Mouse (Mus musculus) CH12.LX (cell line): ENCODE results near the gene Pde1c.

Source experiments
- CHD1 ChIP-seq: IDR thresholded peaks from 2 replicates; pipeline ENCODE4 v1.6.1; 2012; ENCODE audit warnings: low read depth, low read length, improper control_type of control experiment, inconsistent platforms
- CTCF ChIP-seq, 2 experiments: IDR thresholded peaks in 1 of 2; conservative IDR thresholded peaks in 1 of 2; 2 replicates each; pipeline ENCODE4 v1.5.1; 2011 to 2012; ENCODE audit warnings: low read depth in 2 of 2, low read length in 2 of 2, improper control_type of control experiment in 1 of 2, inconsistent platforms in 1 of 2, mild to moderate bottlenecking in 1 of 2, moderate library complexity in 1 of 2
- EP300 ChIP-seq: IDR thresholded peaks from 2 replicates; pipeline ENCODE4 v1.6.1; 2011; ENCODE audit warnings: low read length, improper control_type of control experiment
- ETS1 ChIP-seq: conservative IDR thresholded peaks from 2 replicates; pipeline ENCODE4 v1.6.1; 2012; ENCODE audit warnings: low read depth, mild to moderate bottlenecking, inconsistent platforms, low read length, improper control_type of control experiment, moderate library complexity
- JUN ChIP-seq: IDR thresholded peaks from 2 replicates; pipeline ENCODE4 v1.6.1; 2011; ENCODE audit warnings: low read depth, mild to moderate bottlenecking, low read length, improper control_type of control experiment, moderate library complexity; ENCODE audit not compliant: insufficient read depth
- MYC ChIP-seq: IDR thresholded peaks from 2 replicates; pipeline ENCODE4 v1.6.1; 2011; ENCODE audit warnings: low read depth, mild to moderate bottlenecking, improper control_type of control experiment, low read length
- POLR2A ChIP-seq: IDR thresholded peaks from 2 replicates; pipeline ENCODE4 v1.6.1; 2011; ENCODE audit warnings: low read depth, mild to moderate bottlenecking, improper control_type of control experiment, low read length
- SMC3 ChIP-seq: IDR thresholded peaks from 2 replicates; pipeline ENCODE4 v1.6.1; 2011; ENCODE audit warnings: low read depth, low read length, improper control_type of control experiment
- TCF12 ChIP-seq: IDR thresholded peaks from 2 replicates; pipeline ENCODE4 v1.6.1; 2014; ENCODE audit warnings: low read depth, mild to moderate bottlenecking, inconsistent platforms, low read length, improper control_type of control experiment
- ZC3H11A ChIP-seq: IDR thresholded peaks from 2 replicates; pipeline ENCODE4 v1.6.1; 2012; ENCODE audit warnings: low read depth, mild to moderate bottlenecking, inconsistent platforms, low read length, improper control_type of control experiment
- ZNF384 ChIP-seq: IDR thresholded peaks from 2 replicates; pipeline ENCODE4 v1.6.1; 2012; ENCODE audit warnings: low read depth, low read length, improper control_type of control experiment, inconsistent platforms

DNA sequence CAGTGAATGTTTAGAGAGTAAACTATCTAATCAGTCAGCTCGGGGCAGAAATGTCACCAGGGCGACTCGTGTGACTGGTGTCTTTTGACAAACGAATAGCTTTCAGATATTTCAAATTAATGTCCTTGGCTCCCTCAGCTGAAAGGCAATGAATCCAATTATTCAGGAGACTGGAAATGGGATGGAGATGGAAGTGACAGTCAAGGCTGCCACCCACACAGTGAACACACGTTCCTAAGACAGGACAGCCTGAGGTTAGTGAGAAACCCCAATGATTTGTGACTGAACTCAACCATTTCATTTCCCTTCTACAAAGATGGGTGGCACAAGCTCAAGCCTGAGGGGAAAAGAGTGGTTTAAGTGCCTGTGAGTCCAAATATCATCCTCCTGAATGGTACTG lies 470.5 kb downstream of the Pde1c start:
- no peak for TF ChIP-seq MYC
- no peak for TF ChIP-seq EP300
- TF ChIP-seq POLR2A: no peak
- no peak for TF ChIP-seq CTCF (conservative IDR thresholded peaks at IDR 0.05 in 1 of 2, IDR thresholded peaks at IDR 0.05 in 1 of 2; ENCODE audit: low read depth in 2 of 2, low read length in 2 of 2)
- no peak for TF ChIP-seq SMC3
- TF ChIP-seq ZNF384: no peak
- no peak for TF ChIP-seq TCF12
- no peak for TF ChIP-seq CHD1
- no peak for TF ChIP-seq ETS1
- TF ChIP-seq JUN: no peak
- no peak for TF ChIP-seq ZC3H11A
